Mouse (Mus musculus) adipocyte (in vitro differentiated cells): Measurements from ENCODE around the gene Zfp61.

Experiments
- DNase-seq: peaks from one replicate; pipeline ENCODE4 v3.0.0-alpha.2; 2016; ENCODE audit warnings: low spot score

Zfp61 gene

DNA sequence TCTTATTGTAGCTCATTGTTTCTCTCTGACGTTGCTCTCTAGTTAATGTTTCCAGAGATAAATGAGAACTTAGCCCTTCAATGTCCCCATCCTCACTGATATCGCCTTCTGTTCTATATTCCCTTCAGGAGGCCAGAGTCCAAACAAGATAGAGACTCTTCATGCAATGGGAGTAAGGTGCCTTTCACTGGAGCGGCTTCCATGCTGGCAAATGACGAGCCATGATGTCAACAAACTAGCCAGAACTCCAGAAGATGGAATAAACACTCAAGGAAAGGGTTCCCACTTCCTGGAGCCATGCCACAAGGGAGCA lies 41.1 kb downstream of the Zfp61 start:
- DNase-seq: no peak

- DNase-seq: no peak
Observed at GRCm38 (mm10) chr7:24259306-24259999, 41.6 kb downstream of the Zfp61 start.

GRCm38 (mm10) chr7:24254633-24255474 lies 46.2 kb downstream of the Zfp61 start, which contains the start of gene Zfp108:
Zfp108 (plus strand) TSS chr7:24254794.
- DNase-seq: peak; percentile 79

- no peak for DNase-seq
Observed at GRCm38 (mm10) chr7:24253779-24254615, 47.0 kb downstream of the Zfp61 start.
